Mouse (Mus musculus): ENCODE measurements at regions not wholly inside any gene's neighbourhood (a gene's known extent, or its start where the extent isn't known, plus 50 kb on each side); places are given as distances from the start of the nearest gene placed in this dataset.

DNA sequence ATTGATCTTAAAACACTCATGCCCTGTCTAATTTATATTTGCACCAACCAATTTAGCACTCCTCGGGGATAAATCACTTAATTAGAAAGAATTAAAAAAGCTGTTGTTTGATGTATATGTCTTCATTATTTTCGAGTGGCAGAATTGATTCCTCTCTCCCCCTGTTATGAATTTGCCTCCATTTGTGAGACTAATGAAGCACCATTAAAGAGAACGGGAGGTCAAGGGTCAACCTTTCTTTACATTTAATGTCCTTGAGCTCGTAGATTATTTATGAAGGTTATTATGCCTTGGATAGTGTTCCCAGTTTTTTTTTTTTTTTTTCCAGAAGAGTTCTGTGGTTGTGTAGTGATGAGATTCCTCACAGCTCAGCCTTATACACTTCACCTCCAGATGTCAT lies 277.0 kb upstream of the Jag1 start:
- H3K27ac ChIP-seq (ENCODE audit: low read length) = no peak overlapping the region
- H3K9ac ChIP-seq (ENCODE audit: low read depth, low read length) = no peak overlapping the region
- no peak overlapping the region for H3K4me2 ChIP-seq (ENCODE audit: low read length)
- no peak for ATAC-seq
- 72% methylated on average over 4 of the region's 4 CpGs for WGBS
- no peaks in the 10 kb centered on the region for H3K27me3 ChIP-seq (ENCODE audit: control insufficient read depth, insufficient read depth, low read depth, low read length)
- H3K9me3 ChIP-seq (replicated peaks; ENCODE audit: control insufficient read depth, low read length, poor library complexity, severe bottlenecking) = no peaks in the 10 kb centered on the region
- H3K36me3 ChIP-seq (ENCODE audit: control insufficient read depth, insufficient read depth, low read length) = no peaks in the 10 kb centered on the region
- H3K4me3 ChIP-seq (ENCODE audit: low read depth, low read length) = no peak overlapping the region
- H3K4me1 ChIP-seq (ENCODE audit: control insufficient read depth, insufficient read depth, low read length) = no peaks in the 10 kb centered on the region

DNA sequence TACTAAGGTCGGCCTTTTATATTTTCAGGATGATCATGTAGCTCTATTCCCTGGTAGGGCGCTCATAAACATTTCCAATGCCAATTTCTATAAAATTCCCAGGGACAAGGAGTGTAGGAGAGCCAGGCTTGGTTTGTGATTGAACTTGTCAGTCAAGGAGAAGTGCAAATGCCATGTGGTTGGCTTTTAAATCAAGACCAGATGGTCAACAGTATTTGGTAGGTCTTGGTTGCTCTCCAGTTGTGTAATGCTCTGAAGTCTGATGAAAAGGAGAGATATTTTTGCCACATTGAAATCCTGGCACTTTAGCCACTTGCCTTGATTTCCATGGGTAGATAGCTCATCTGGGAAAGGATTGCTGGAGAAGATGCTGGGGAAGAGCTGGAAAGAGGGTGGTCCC lies 263.4 kb upstream of the Jag1 start:
- Histone ChIP-seq H3K4me3 (ENCODE audit: low read depth, low read length) (no peak overlapping the region), H3K4me2 (ENCODE audit: low read length) (no peak overlapping the region), H3K4me1 (ENCODE audit: control insufficient read depth, insufficient read depth, low read length) (no peaks in the 10 kb centered on the region), H3K36me3 (ENCODE audit: control insufficient read depth, insufficient read depth, low read length) (no peaks in the 10 kb centered on the region), H3K27ac (ENCODE audit: low read length) (no peak overlapping the region), H3K9me3 (replicated peaks; ENCODE audit: control insufficient read depth, low read length, poor library complexity, severe bottlenecking) (no peaks in the 10 kb centered on the region), H3K9ac (ENCODE audit: low read depth, low read length) (no peak overlapping the region), H3K27me3 (ENCODE audit: control insufficient read depth, insufficient read depth, low read depth, low read length) (no peaks in the 10 kb centered on the region)
- ATAC-seq = no peak
- 90% methylated on average over 2 of the region's 2 CpGs for WGBS

DNA sequence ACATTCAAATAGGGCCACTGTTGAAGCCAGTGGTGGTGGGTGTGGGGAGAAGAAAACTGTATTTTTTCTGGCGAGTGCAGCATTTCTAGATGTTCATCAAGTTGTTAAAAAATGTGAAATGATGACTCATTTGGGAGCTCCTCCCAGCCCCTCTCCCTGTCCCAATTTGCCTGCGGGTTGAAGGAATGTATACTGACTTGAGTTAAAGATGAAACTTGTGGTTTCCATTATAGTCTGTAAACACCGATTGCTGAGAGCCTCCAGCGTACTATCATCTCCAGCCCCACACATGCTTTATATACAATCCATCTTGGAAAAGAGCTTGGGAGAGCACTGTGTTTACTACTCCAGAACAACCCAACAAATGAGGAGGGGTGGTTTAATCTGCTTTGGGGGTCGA lies 258.9 kb upstream of the Jag1 start:
- Histone ChIP-seq H3K27ac (ENCODE audit: low read length) (no peak overlapping the region), H3K9me3 (replicated peaks; ENCODE audit: control insufficient read depth, low read length, poor library complexity, severe bottlenecking) (no peaks in the 10 kb centered on the region), H3K27me3 (ENCODE audit: control insufficient read depth, insufficient read depth, low read depth, low read length) (no peaks in the 10 kb centered on the region), H3K36me3 (ENCODE audit: control insufficient read depth, insufficient read depth, low read length) (no peaks in the 10 kb centered on the region), H3K9ac (ENCODE audit: low read depth, low read length) (no peak overlapping the region), H3K4me1 (ENCODE audit: control insufficient read depth, insufficient read depth, low read length) (no peaks in the 10 kb centered on the region), H3K4me3 (ENCODE audit: low read depth, low read length) (no peak overlapping the region), H3K4me2 (ENCODE audit: low read length) (no peak overlapping the region)
- WGBS = 91% methylated on average over 5 of the region's 5 CpGs
- no peak for ATAC-seq

DNA sequence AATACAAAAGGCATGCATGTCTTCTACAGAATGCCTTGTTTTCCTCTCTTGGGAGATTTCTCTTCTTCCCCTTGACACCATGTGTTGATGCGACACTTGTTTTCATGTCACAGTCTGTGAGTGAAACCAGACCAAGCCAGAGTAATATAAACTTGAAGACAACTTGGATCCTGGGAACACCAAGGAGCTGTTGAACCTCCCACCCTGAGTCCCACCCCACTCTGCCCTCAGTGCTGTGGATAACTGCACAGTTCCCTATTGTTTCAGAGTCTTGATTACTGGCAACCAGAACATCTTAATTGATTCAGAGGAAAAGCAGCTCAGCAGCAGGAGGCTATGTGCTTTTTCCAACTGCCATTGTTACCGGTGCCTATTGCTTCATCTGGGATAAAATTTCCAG lies 254.6 kb upstream of the Jag1 start:
- Histone ChIP-seq H3K4me1 (ENCODE audit: control insufficient read depth, insufficient read depth, low read length) (no peaks in the 10 kb centered on the region), H3K27ac (ENCODE audit: low read length) (no peak overlapping the region), H3K9me3 (replicated peaks; ENCODE audit: control insufficient read depth, low read length, poor library complexity, severe bottlenecking) (no peaks in the 10 kb centered on the region), H3K9ac (ENCODE audit: low read depth, low read length) (no peak overlapping the region), H3K4me2 (ENCODE audit: low read length) (no peak overlapping the region), H3K4me3 (ENCODE audit: low read depth, low read length) (no peak overlapping the region), H3K36me3 (ENCODE audit: control insufficient read depth, insufficient read depth, low read length) (no peaks in the 10 kb centered on the region), H3K27me3 (ENCODE audit: control insufficient read depth, insufficient read depth, low read depth, low read length) (no peaks in the 10 kb centered on the region)
- ATAC-seq = no peak
- WGBS = 84% methylated on average over 2 of the region's 2 CpGs

DNA sequence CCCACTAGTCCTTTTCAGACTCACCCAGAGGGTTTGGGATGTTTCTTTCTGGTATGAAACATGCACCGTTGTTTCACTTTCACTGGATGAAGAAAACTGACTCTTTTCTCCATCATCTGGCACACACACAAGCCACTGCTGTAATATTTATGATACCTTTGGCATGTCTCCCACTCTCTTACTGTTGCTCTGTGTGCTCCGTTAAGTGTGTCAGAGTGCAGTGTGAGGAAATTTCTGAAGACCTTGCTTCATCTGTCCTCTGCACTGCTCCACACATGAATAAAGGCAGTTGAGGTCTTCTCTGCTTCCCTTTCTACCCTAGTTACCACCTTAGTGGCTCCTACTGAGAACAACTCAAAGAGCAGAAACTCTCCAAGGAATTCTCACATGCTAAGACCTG lies 246.6 kb upstream of the Jag1 start:
- H3K9ac ChIP-seq (ENCODE audit: low read depth, low read length) = no peak overlapping the region
- H3K4me1 ChIP-seq (ENCODE audit: control insufficient read depth, insufficient read depth, low read length) = no peaks in the 10 kb centered on the region
- no peak overlapping the region for H3K27ac ChIP-seq (ENCODE audit: low read length)
- WGBS = 91% methylated on average over 2 of the region's 2 CpGs
- no peaks in the 10 kb centered on the region for H3K27me3 ChIP-seq (ENCODE audit: control insufficient read depth, insufficient read depth, low read depth, low read length)
- no peaks in the 10 kb centered on the region for H3K36me3 ChIP-seq (ENCODE audit: control insufficient read depth, insufficient read depth, low read length)
- no peak for ATAC-seq
- no peak overlapping the region for H3K4me2 ChIP-seq (ENCODE audit: low read length)
- H3K4me3 ChIP-seq (ENCODE audit: low read depth, low read length) = no peak overlapping the region
- no peaks in the 10 kb centered on the region for H3K9me3 ChIP-seq (replicated peaks; ENCODE audit: control insufficient read depth, low read length, poor library complexity, severe bottlenecking)

DNA sequence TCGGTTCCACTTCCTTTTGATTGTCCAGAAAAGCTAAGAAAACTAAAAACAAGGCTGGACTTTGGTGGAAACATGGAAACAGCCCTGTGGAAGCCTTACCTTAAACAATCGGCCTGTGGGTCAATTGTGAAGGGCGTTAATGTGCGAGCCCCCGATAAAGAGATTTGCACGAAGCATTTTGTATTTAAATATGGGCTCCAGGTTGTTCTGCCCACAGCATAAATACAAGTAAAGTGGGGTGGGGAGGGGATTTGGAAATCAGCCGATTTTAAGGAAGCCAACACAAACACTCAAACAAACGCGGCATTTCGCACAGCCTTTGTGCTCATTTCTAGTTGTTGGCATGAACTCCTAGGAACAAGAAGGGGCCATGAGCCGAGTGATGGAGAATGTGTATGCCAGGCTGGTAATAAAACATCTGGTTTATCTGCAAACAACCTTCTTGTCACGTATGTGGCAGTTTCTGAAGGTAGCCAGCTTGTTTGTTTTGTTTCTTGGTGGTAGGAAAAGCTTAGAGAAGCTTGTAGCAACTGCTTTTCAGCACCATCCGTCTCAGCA lies 240.8 kb upstream of the Jag1 start:
- Histone ChIP-seq H3K9ac (ENCODE audit: low read depth, low read length) (no peak overlapping the region), H3K4me1 (ENCODE audit: control insufficient read depth, insufficient read depth, low read length) (no peaks in the 10 kb centered on the region; the same call in 1 of the 2 replicates), H3K27ac (ENCODE audit: low read length) (0 out of 2 replicates have a peak overlapping the region, but pooled peaks have one; percentile 19), H3K9me3 (replicated peaks; ENCODE audit: control insufficient read depth, low read length, poor library complexity, severe bottlenecking) (no peaks in the 10 kb centered on the region), H3K4me2 (ENCODE audit: low read length) (peak overlapping the region; percentile 8; the same call in 1 of the 2 replicates), H3K27me3 (ENCODE audit: control insufficient read depth, insufficient read depth, low read depth, low read length) (no peaks in the 10 kb centered on the region), H3K36me3 (ENCODE audit: control insufficient read depth, insufficient read depth, low read length) (no peaks in the 10 kb centered on the region), H3K4me3 (ENCODE audit: low read depth, low read length) (no peak overlapping the region)
- ATAC-seq = no peak
- 66% methylated on average over 13 of the region's 13 CpGs for WGBS

DNA sequence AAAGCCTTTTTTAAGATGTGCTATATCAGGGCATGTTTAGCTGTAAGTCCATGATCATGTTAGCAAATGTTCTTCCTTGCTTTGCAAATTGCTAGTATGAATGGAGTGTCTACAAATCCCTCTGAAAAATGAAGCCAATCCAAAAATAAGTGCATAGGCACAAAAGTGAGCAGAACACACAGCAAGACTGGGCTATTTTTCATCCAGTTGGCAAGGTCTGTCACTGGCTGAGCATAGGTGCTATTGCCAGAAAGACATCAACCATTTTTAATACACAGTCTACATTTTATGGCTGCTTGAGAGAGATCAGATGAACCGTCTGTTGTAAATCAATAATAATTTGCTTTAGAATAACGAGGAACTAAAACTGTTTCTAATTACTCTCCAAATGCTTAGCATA lies 227.3 kb upstream of the Jag1 start:
- no peaks in the 10 kb centered on the region for H3K36me3 ChIP-seq (ENCODE audit: control insufficient read depth, insufficient read depth, low read length)
- H3K4me3 ChIP-seq (ENCODE audit: low read depth, low read length) = no peak overlapping the region
- 86% methylated on average over 2 of the region's 2 CpGs for WGBS
- H3K27ac ChIP-seq (ENCODE audit: low read length) = no peak overlapping the region
- no peaks in the 10 kb centered on the region for H3K4me1 ChIP-seq (ENCODE audit: control insufficient read depth, insufficient read depth, low read length)
- H3K27me3 ChIP-seq (ENCODE audit: control insufficient read depth, insufficient read depth, low read depth, low read length) = no peaks in the 10 kb centered on the region
- no peak overlapping the region for H3K4me2 ChIP-seq (ENCODE audit: low read length)
- ATAC-seq = no peak
- no peaks in the 10 kb centered on the region for H3K9me3 ChIP-seq (replicated peaks; ENCODE audit: control insufficient read depth, low read length, poor library complexity, severe bottlenecking)
- H3K9ac ChIP-seq (ENCODE audit: low read depth, low read length) = no peak overlapping the region

DNA sequence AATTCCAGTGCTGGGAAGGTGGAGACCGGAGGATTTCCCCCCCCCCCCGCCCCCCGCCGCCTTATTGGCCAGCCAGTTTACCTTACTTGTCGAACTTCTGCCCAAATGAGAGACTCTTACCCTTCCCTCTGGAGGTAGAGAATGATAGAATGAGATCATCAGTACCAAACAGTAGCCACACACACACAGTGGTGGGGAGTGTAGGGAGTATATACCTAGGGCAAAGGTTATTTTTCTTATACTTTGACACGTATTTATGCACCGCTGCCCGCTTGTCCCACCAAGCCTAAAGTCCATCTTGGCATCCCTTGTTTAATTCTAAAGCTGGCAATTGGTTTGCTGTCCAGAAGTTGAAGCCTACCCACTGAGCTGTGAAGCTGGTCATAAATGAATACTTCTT lies 213.6 kb upstream of the Jag1 start:
- H3K27me3 ChIP-seq (ENCODE audit: control insufficient read depth, insufficient read depth, low read depth, low read length) = no peaks in the 10 kb centered on the region

DNA sequence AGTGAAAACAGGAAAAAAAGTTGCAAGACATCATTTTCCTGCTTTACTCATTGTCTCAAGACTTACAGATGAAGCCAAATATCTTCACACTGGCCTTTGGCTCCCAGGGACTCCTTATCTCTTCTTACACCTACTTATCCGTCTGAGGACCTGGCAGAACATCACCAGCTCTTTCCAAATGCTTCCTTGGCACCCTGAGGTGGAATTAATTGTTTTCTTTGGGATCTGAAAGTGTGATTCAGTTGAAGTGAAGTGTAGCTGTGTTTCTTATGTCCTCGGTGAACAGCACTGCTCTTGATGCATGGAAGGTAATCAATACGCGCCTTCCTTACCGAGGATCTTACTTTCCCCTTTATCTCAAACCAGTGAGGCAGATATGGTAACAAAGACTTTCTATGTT lies 207.0 kb upstream of the Jag1 start:
- Histone ChIP-seq H3K4me1 (ENCODE audit: control insufficient read depth, insufficient read depth, low read length) (no peaks in the 10 kb centered on the region), H3K27me3 (ENCODE audit: control insufficient read depth, insufficient read depth, low read depth, low read length) (no peaks in the 10 kb centered on the region), H3K9me3 (replicated peaks; ENCODE audit: control insufficient read depth, low read length, poor library complexity, severe bottlenecking) (no peaks in the 10 kb centered on the region), H3K4me2 (ENCODE audit: low read length) (no peak overlapping the region), H3K27ac (ENCODE audit: low read length) (no peak overlapping the region), H3K9ac (ENCODE audit: low read depth, low read length) (no peak overlapping the region), H3K36me3 (ENCODE audit: control insufficient read depth, insufficient read depth, low read length) (no peaks in the 10 kb centered on the region), H3K4me3 (ENCODE audit: low read depth, low read length) (no peak overlapping the region)
- 58% methylated on average over 5 of the region's 5 CpGs for WGBS
- ATAC-seq = no peak

More for the DNA sequence above, 213.6 kb upstream of the Jag1 start:
- H3K4me1 ChIP-seq (ENCODE audit: control insufficient read depth, insufficient read depth, low read length) = no peaks in the 10 kb centered on the region
- no peaks in the 10 kb centered on the region for H3K36me3 ChIP-seq (ENCODE audit: control insufficient read depth, insufficient read depth, low read length)
- H3K4me3 ChIP-seq (ENCODE audit: low read depth, low read length) = no peak overlapping the region
- H3K4me2 ChIP-seq (ENCODE audit: low read length) = no peak overlapping the region
- 94% methylated on average over 8 of the region's 8 CpGs for WGBS
- no peak for ATAC-seq
- H3K9me3 ChIP-seq (replicated peaks; ENCODE audit: control insufficient read depth, low read length, poor library complexity, severe bottlenecking) = no peaks in the 10 kb centered on the region
- no peak overlapping the region for H3K27ac ChIP-seq (ENCODE audit: low read length)
- H3K9ac ChIP-seq (ENCODE audit: low read depth, low read length) = no peak overlapping the region
